Mouse (Mus musculus) adrenal gland, postnatal 0 days (tissue): Measurements from ENCODE around the gene Fdxr. TPM values are rescaled to one million over a fixed set of nuclear protein-coding genes. Genes with fewer than 3 reads are reported as not detected.

Experiments used
- microRNA-seq: library from miRNA; unstranded; fragments of <30 nt; microRNA quantifications from one replicate; pipeline ENCODE4, GENCODE M21; 2016; ENCODE audit warnings: borderline replicate concordance; ENCODE audit not compliant: insufficient number of aligned reads
- polyA plus RNA-seq: library from polyadenylated mRNA; unstranded; fragments of >200 nt; fragmentation: Nextera tagmentation; extraction: Ambion mirVana; gene quantifications from 2 replicates; pipeline ENCODE4 v1.2.1, GENCODE M21; 2015

Fdxr gene
- 197 and 648 TPM in 2 replicates for polyA plus RNA-seq

DNA sequence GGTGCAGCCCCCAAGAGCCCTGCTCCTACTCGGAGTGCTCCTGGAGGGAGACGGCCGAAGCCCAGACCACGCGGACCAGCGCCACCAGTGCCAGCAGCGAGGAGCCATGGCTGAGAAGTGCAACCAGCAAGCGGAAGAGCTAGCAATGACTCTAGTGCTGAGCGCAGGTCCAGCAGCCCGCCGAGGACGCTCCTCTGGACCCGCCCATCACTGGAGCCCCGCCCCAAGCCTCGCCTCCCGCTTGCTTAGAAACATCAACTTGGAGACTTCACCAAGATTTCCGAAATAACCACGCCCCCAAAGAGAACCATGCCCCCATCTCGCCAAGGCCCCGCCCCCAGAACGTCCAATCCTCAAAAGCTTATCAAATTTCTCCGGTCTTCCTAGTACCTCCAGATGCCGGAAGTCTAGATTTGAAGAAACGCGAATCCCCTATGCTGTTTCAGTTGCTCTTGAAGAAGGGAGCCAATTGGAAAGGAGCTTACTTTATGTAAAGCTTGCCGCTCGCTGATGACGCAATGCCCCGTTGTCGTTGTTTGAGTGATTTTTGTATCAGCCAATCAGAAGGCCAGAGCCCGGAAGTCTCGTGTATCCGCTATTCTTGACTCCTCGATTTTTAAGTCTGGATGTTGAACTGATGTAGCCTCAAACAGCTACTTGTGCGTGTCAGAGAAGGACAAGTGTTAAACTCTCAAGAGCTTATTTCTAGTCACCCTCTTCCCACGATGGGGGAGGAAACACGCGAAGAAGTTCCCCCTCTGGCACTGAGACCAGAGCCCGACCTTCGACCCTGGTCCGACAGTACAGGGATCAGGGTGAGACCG, at the start of gene Fdxr:
Gene Fdxr, minus strand, starts transcription at position 271 of the 824 bp plus-strand sequence.

DNA sequence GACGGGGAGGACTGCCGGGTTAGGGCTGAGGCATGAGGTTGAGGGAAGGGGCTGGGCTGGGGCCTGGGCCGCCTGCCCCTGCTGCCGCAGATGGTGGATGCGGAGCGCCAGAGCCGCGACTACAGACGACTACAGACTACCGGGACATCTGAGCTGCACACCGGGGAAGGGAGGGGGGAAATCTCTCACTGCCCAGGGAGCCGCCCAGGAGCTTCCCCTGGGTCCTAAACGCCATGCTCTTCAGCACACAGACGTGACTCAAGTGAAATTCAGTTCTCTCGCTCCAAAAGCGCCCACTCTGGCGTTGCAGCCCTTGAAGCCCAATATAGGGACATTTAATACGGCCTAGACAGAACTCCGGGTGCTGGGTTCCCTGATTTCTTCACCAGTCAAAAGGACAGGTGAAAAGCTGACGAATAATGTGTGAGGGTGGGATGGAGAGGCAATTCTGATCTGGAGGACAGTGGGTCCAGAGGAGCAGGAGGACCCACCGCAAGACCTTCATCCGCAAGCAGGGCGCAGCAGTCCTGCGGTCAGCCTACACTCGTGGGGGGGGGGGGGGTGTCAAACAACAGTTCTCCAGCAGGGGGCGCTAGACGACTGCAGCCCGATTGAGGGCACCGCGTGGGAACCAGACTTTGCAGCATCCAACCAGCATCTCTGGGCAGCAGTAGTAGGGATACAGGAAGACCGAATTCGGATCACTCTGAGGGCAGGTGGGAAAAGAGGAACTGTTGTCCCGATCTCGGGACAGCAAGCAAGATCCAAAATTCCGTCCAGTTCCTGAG, 45.2 kb upstream of the Fdxr start, which contains the start of gene Ush1g:
Gene Ush1g, minus strand, starts transcription at position 136 of the 788 bp plus-strand sequence.

DNA sequence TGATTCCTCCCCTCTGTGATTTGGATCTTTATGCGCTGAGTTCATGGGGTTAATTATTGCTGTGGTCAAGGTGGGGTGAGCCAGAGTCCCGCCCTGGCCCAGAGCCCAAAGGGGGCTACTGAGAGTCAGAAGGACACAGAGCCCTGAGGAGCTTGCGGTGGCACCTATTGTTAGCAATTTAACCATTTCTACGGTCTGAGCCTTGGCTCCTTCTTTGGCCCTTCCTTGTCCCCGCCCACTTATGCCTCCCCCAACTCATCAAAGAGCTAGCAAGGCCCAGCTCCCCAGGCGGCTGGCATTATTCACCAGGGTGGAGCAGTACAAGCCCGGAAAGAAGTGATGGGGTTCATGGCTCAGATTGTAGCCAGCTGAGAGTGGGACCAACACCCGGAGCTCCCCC, 30.0 kb upstream of the Fdxr start, which contains the start of gene Otop2:
Gene Otop2, plus strand, starts transcription at position 301 of the 400 bp plus-strand sequence.

DNA sequence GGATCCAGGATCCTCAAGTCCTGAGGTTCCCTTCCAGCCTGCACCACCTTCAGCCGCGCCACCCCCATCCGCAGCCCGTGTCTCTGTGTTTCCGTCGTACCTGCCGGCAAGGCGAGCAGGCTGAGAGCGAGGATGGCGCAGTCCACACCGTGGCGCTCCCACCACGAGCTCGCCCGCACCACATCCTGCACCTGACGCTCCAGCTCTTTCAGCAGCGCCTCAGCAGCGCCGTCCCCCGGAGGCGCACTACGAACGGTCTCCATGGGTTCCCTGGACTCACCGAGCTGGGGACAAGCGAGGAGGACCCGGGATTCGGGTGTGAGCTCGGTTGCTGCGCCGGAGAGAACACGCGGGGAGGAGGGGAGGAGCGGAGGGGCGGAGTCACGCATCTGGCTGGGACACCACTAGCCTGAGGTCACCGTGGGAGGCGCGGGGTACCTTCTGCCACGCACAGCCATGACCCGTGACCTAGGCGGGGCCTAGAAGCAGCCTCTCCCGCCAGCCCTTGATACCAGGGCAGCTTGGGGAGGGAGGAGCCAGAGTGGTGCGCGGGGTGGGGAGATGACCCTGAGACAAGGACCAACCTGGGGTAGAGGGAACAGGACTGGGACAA, 20.5 kb upstream of the Fdxr start, which contains the start of gene Fads6:
Gene Fads6, minus strand, starts transcription at position 450 of the 613 bp plus-strand sequence.

DNA sequence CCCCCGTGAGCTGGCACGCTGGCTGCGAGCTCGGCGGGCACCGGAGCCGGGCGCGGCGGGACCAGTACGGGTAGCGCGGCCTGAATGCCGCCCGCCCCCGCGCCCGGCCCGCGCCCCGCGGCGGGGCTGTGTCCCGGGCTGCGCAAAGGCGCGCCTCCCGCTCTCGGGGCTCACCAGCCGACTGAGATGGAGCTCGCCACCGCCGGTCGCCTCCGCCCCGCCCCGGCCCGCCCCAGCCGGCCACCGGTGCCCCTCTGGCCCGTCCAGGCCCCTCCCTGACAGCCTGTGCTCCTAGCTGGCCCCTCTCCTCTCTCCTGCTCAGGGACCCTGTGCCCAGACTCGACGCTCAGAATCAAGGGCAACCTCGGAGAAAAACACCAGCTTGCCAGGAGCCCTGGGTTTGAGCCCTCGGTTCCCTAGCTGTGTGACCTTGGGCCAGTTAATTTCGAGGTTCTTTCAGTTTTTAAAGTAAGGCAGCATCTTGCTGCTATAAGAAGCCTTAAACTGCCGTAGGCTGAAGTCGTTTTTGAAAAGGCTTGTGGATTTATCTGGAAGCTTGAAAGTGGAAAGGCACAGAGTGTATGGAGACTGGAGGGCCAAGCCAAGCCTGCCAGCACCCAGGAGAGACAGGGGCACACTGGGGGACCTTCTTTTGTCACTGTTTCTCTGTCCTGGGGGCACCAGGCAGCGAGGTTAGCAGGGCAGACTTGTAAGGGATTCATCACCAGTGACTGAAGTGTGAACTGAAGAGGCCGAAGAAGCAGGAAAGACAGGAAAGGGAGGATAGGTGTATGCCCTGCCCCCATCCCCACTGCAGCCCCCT, 9.6 kb downstream of the Fdxr start, which contains the start of gene Grin2c:
Gene Grin2c, minus strand, starts transcription at position 183 of the 823 bp plus-strand sequence.

Small RNA genes within 50 kb of the gene (microRNA-seq; reads per million reads assigned to microRNA genes)
- not detected for gene Gm25837

Other genes starting within 250 kb of the Fdxr start
- 0.46 TPM in 1 of 2 replicates, not detected in the other for gene Cd300ld5, start 239.3 kb downstream of the Fdxr start, polyA plus RNA-seq
- gene Cd300ld3, start 228.6 kb downstream of the Fdxr start, polyA plus RNA-seq = not detected in 2 replicates
- 0.22 TPM in 1 of 2 replicates, not detected in the other for gene Cd300e, start 214.9 kb downstream of the Fdxr start, polyA plus RNA-seq
- 0.80 and 1.4 TPM in 2 replicates for gene Rab37, start 185.6 kb downstream of the Fdxr start, polyA plus RNA-seq
- gene Cd300lf, start 143.1 kb downstream of the Fdxr start, polyA plus RNA-seq = 2.1 and 3.0 TPM in 2 replicates
- 38.7 and 39.4 TPM in 2 replicates for gene Slc9a3r1, start 113.7 kb downstream of the Fdxr start, polyA plus RNA-seq
- 10.0 and 10.9 TPM in 2 replicates for gene Tmem104, start 89.6 kb downstream of the Fdxr start, polyA plus RNA-seq
- gene Nat9, start 89.2 kb downstream of the Fdxr start, polyA plus RNA-seq = 20.1 and 32.7 TPM in 2 replicates
- gene Grin2c, start 9.8 kb downstream of the Fdxr start, polyA plus RNA-seq = 0.28 and 0.81 TPM in 2 replicates
- gene Fads6, start 20.6 kb upstream of the Fdxr start, polyA plus RNA-seq = 2.4 and 5.1 TPM in 2 replicates
- not detected in 2 replicates for gene Otop2, start 30.1 kb upstream of the Fdxr start, polyA plus RNA-seq
- gene Ush1g, start 45.0 kb upstream of the Fdxr start, polyA plus RNA-seq = 0.25 and 0.33 TPM in 2 replicates
- 0.06 and 0.72 TPM in 2 replicates for gene Otop3, start 57.7 kb upstream of the Fdxr start, polyA plus RNA-seq
- gene Hid1, start 90.7 kb upstream of the Fdxr start, polyA plus RNA-seq = 20.9 and 34.4 TPM in 2 replicates
- gene Cdr2l, start 104.9 kb upstream of the Fdxr start, polyA plus RNA-seq = 14.3 and 16.0 TPM in 2 replicates
- gene Mrpl58, start 126.7 kb upstream of the Fdxr start, polyA plus RNA-seq = 196 and 213 TPM in 2 replicates
- gene Atp5h, start 142.9 kb upstream of the Fdxr start, polyA plus RNA-seq = 1,031 and 1,050 TPM in 2 replicates
- gene Kctd2, start 143.1 kb upstream of the Fdxr start, polyA plus RNA-seq = 24.6 and 37.0 TPM in 2 replicates
- 0.07 and 0.22 TPM in 2 replicates for gene Trim80, start 163.5 kb upstream of the Fdxr start, polyA plus RNA-seq
- gene Slc16a5, start 185.4 kb upstream of the Fdxr start, polyA plus RNA-seq = 0.79 and 1.4 TPM in 2 replicates
- gene Armc7, start 198.6 kb upstream of the Fdxr start, polyA plus RNA-seq = 5.6 and 7.3 TPM in 2 replicates
- gene Nt5c, start 214.8 kb upstream of the Fdxr start, polyA plus RNA-seq = 163 and 190 TPM in 2 replicates
- 241 and 379 TPM in 2 replicates for gene Jpt1, start 237.3 kb upstream of the Fdxr start, polyA plus RNA-seq